Mouse (Mus musculus) heart, embryonic 12.5 days (tissue): Measurements from ENCODE around the gene Lif. TPM values are rescaled to one million over a fixed set of nuclear protein-coding genes. Genes with fewer than 3 reads are reported as not detected.

Experiments used
- ATAC-seq: fragments of 200-750 bp; cut with Nextera tagmentation; 2 replicates; pipeline ENCODE4 v1.8.0; 2017; ENCODE audit warnings: moderate TSS enrichment, moderate library complexity; ENCODE audit not compliant: insufficient number of reproducible peaks, low FRiP score
- H3K27ac ChIP-seq: fragments of 300-500 bp; sonication (generic); 2 replicates; pipeline ENCODE4 v1.5.1; 2016; ENCODE audit warnings: mild to moderate bottlenecking, moderate library complexity; ENCODE audit not compliant: poor library complexity, severe bottlenecking
- H3K27me3 ChIP-seq: fragments of 300-500 bp; sonication (generic); replicated peaks from 2 replicates; pipeline ENCODE4 v1.6.1; 2016; ENCODE audit warnings: mild to moderate bottlenecking, moderate library complexity
- H3K36me3 ChIP-seq: fragments of 300-500 bp; sonication (generic); 2 replicates; pipeline ENCODE4 v1.6.1; 2016; ENCODE audit warnings: mild to moderate bottlenecking, moderate library complexity
- H3K4me1 ChIP-seq: fragments of 300-500 bp; sonication (generic); replicated peaks from 2 replicates; pipeline ENCODE4 v1.6.1; 2016; ENCODE audit warnings: mild to moderate bottlenecking
- H3K4me2 ChIP-seq: fragments of 300-500 bp; sonication (generic); 2 replicates; pipeline ENCODE4 v1.6.1; 2016; ENCODE audit warnings: mild to moderate bottlenecking, moderate library complexity
- H3K4me3 ChIP-seq: fragments of 300-500 bp; sonication (generic); 2 replicates; pipeline ENCODE4 v1.5.1; 2016; ENCODE audit warnings: mild to moderate bottlenecking
- H3K9ac ChIP-seq: fragments of 300-500 bp; sonication (generic); 2 replicates; pipeline ENCODE4 v1.6.1; 2016; ENCODE audit warnings: mild to moderate bottlenecking, moderate library complexity
- H3K9me3 ChIP-seq: fragments of 300-500 bp; sonication (generic); replicated peaks from 2 replicates; pipeline ENCODE4 v1.6.1; 2016; ENCODE audit warnings: mild to moderate bottlenecking, moderate library complexity
- WGBS: fragments of 180-500 bp; shearing (Covaris S2); methylation state at CpG from one replicate; pipeline ENCODE4 v1.1.7; 2016; 5-methylcytosine and 5-hydroxymethylcytosine counted together
- polyA plus RNA-seq: library from polyadenylated mRNA; unstranded; fragments of >200 nt; fragmentation: Nextera tagmentation; extraction: Ambion mirVana; gene quantifications from 2 replicates; pipeline ENCODE4 v1.2.1, GENCODE M21; 2016

Lif gene
- polyA plus RNA-seq, 1 experiment from 2014 or later: 0.63 TPM

GRCm38 (mm10) chr11:4299191-4299590 lies 41.8 kb downstream of the Lif start:
- Histone ChIP-seq H3K4me3 (no peak overlapping the region), H3K27me3 (no peaks in the 10 kb centered on the region), H3K4me1 (peaks cover 77% of the 10 kb centered on the region), H3K4me2 (peak overlapping the region; percentile 31; the same call in 1 of the 2 replicates), H3K36me3 (no peaks in the 10 kb centered on the region), H3K9me3 (no peaks in the 10 kb centered on the region), H3K9ac (no peak overlapping the region), H3K27ac (peak overlapping the region; percentile 73)
- ATAC-seq: no peak
- WGBS: 15% methylated on average over 12 of the region's 12 CpGs

GRCm38 (mm10) chr11:4299735-4300474 lies 42.5 kb downstream of the Lif start:
- H3K4me2 ChIP-seq: peak overlapping the region; percentile 31; the same call in 1 of the 2 replicates
- H3K36me3 ChIP-seq: no peaks in the 10 kb centered on the region
- H3K27ac ChIP-seq: 0 out of 2 replicates have a peak overlapping the region, but pooled peaks have one; percentile 73
- no peaks in the 10 kb centered on the region for H3K9me3 ChIP-seq
- no peak for ATAC-seq
- no peak overlapping the region for H3K9ac ChIP-seq
- no peaks in the 10 kb centered on the region for H3K27me3 ChIP-seq
- 67% methylated on average over 14 of the region's 14 CpGs for WGBS
- no peak overlapping the region for H3K4me3 ChIP-seq
- peaks cover 70% of the 10 kb centered on the region for H3K4me1 ChIP-seq

GRCm38 (mm10) chr11:4300683-4301082 lies 43.3 kb downstream of the Lif start:
- Histone ChIP-seq H3K27ac (no peak overlapping the region), H3K27me3 (no peaks in the 10 kb centered on the region), H3K9ac (no peak overlapping the region), H3K36me3 (no peaks in the 10 kb centered on the region), H3K9me3 (no peaks in the 10 kb centered on the region), H3K4me3 (no peak overlapping the region), H3K4me1 (peaks cover 63% of the 10 kb centered on the region), H3K4me2 (no peak overlapping the region)
- 69% methylated on average over 3 of the region's 3 CpGs for WGBS
- ATAC-seq: no peak

GRCm38 (mm10) chr11:4302363-4302913 lies 45.1 kb downstream of the Lif start:
- peak overlapping the region; percentile 33; the same call in 1 of the 2 replicates for H3K9ac ChIP-seq
- H3K27me3 ChIP-seq: peaks cover 9% of the 10 kb centered on the region; the same call in 1 of the 2 replicates
- no peak overlapping the region; the same call in 1 of the 2 replicates for H3K4me2 ChIP-seq
- no peak overlapping the region for H3K4me3 ChIP-seq
- WGBS: 17% methylated on average over 5 of the region's 5 CpGs
- peak overlapping the region; percentile 58 for H3K27ac ChIP-seq
- no peaks in the 10 kb centered on the region for H3K9me3 ChIP-seq
- ATAC-seq: no peak
- H3K4me1 ChIP-seq: peaks cover 45% of the 10 kb centered on the region
- H3K36me3 ChIP-seq: no peaks in the 10 kb centered on the region

- Histone ChIP-seq H3K36me3 (no peaks in the 10 kb centered on the region), H3K4me3 (no peak overlapping the region), H3K9me3 (no peaks in the 10 kb centered on the region), H3K4me2 (no peak overlapping the region; the same call in 1 of the 2 replicates), H3K4me1 (peaks cover 40% of the 10 kb centered on the region), H3K27me3 (peaks cover 9% of the 10 kb centered on the region; the same call in 1 of the 2 replicates), H3K9ac (no peak overlapping the region), H3K27ac (peak overlapping the region; percentile 58)
- 32% methylated on average over 9 of the region's 9 CpGs for WGBS
- 0 out of 2 replicates have a peak, but pooled peaks have one; percentile 54 for ATAC-seq
Observed at GRCm38 (mm10) chr11:4303033-4303432, 45.7 kb downstream of the Lif start.

- 76% methylated on average over 4 of the region's 4 CpGs for WGBS
- no peak overlapping the region for H3K4me3 ChIP-seq
- H3K9ac ChIP-seq: no peak overlapping the region
- no peak for ATAC-seq
- H3K36me3 ChIP-seq: no peaks in the 10 kb centered on the region
- H3K4me2 ChIP-seq: no peak overlapping the region
- H3K9me3 ChIP-seq: no peaks in the 10 kb centered on the region
- H3K4me1 ChIP-seq: peaks cover 41% of the 10 kb centered on the region
- H3K27ac ChIP-seq: no peak overlapping the region
- H3K27me3 ChIP-seq: peaks cover 9% of the 10 kb centered on the region; the same call in 1 of the 2 replicates
Observed at GRCm38 (mm10) chr11:4304203-4304602, 46.8 kb downstream of the Lif start.

GRCm38 (mm10) chr11:4305090-4305489 lies 47.7 kb downstream of the Lif start:
- Histone ChIP-seq H3K27me3 (peaks cover 9% of the 10 kb centered on the region; the same call in 1 of the 2 replicates), H3K4me2 (no peak overlapping the region), H3K4me3 (no peak overlapping the region), H3K9ac (no peak overlapping the region), H3K4me1 (peaks cover 36% of the 10 kb centered on the region), H3K36me3 (no peaks in the 10 kb centered on the region), H3K9me3 (no peaks in the 10 kb centered on the region), H3K27ac (no peak overlapping the region)
- ATAC-seq: no peak
- 84% methylated on average over 4 of the region's 4 CpGs for WGBS

- ATAC-seq: no peak
Observed at GRCm38 (mm10) chr11:4306086-4306485, 48.7 kb downstream of the Lif start.

GRCm38 (mm10) chr11:4308060-4308513 lies 50.7 kb downstream of the Lif start:
- Histone ChIP-seq H3K4me3 (no peak overlapping the region), H3K27me3 (peaks cover 15% of the 10 kb centered on the region; the same call in 1 of the 2 replicates), H3K9me3 (no peaks in the 10 kb centered on the region), H3K4me2 (peak overlapping the region; percentile 53), H3K4me1 (peaks cover 20% of the 10 kb centered on the region), H3K36me3 (no peaks in the 10 kb centered on the region), H3K27ac (peak overlapping the region; percentile 3; the same call in 1 of the 2 replicates), H3K9ac (0 out of 2 replicates have a peak overlapping the region, but pooled peaks have one; percentile 17)
- ATAC-seq: 0 out of 2 replicates have a peak, but pooled peaks have one; percentile 18
- 34% methylated on average over 6 of the region's 6 CpGs for whole genome bisulfite sequencing

More at GRCm38 (mm10) chr11:4306086-4306485, 48.7 kb downstream of the Lif start:
- Histone ChIP-seq H3K9ac (no peak overlapping the region), H3K27me3 (peaks cover 9% of the 10 kb centered on the region; the same call in 1 of the 2 replicates), H3K9me3 (no peaks in the 10 kb centered on the region), H3K36me3 (no peaks in the 10 kb centered on the region), H3K27ac (no peak overlapping the region), H3K4me3 (no peak overlapping the region), H3K4me1 (peaks cover 35% of the 10 kb centered on the region), H3K4me2 (no peak overlapping the region)
- WGBS: 71% methylated on average over 2 of the region's 2 CpGs

GRCm38 (mm10) chr11:4308514-4309450 lies 51.4 kb downstream of the Lif start:
- no peak for ATAC-seq
- 32% methylated on average over 25 of the region's 25 CpGs for WGBS
- H3K27me3 ChIP-seq: peaks cover 15% of the 10 kb centered on the region; the same call in 1 of the 2 replicates
- 0 out of 2 replicates have a peak overlapping the region, but pooled peaks have one; percentile 17 for H3K9ac ChIP-seq
- peaks cover 18% of the 10 kb centered on the region for H3K4me1 ChIP-seq
- H3K36me3 ChIP-seq: no peaks in the 10 kb centered on the region
- 0 out of 2 replicates have a peak overlapping the region, but pooled peaks have one; percentile 1 for H3K4me3 ChIP-seq
- H3K27ac ChIP-seq: peak overlapping the region; percentile 3; the same call in 1 of the 2 replicates
- peak overlapping the region; percentile 53 for H3K4me2 ChIP-seq
- H3K9me3 ChIP-seq: no peaks in the 10 kb centered on the region
